Mouse (Mus musculus): ENCODE results near the gene Gpr88. TPM values are rescaled to one million over a fixed set of nuclear protein-coding genes. Genes with fewer than 3 reads are reported as not detected.

Gene Gpr88
- polyA plus RNA-seq (2015; fragmentation: Nextera tagmentation; extraction: Ambion mirVana): 2.0 and 2.1 TPM in 2 replicates

DNA sequence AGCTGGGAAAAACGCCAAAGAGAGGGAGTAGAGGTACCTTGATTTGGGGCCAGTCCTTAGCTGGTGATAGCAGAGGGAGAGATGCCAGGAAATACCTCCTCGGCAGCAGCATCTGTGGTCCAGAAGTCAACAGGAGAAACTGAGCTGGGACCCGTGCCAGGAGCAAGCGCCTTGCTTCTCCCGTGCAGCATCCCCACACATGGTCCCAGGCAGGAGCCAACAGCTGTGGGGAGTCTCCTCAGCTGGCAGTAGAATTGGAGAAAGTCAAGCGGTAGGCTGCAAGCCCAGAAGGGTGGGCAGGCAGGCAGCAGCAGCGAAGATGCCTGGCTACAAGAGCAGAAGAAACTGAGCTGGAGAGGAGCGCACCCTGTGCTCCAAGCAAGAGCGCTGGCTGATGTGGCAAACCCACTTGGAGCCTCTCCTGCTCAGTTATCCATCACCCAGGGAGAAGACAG is at the start of gene Gpr88:
Gpr88 (minus strand) TSS at position 427 of the 455 bp plus-strand sequence.
- H3K9ac ChIP-seq: no peak within 1 kb of the TSS
- H3K27me3 ChIP-seq (replicated peaks): peaks cover 24% of the 10 kb centered on the region

DNA sequence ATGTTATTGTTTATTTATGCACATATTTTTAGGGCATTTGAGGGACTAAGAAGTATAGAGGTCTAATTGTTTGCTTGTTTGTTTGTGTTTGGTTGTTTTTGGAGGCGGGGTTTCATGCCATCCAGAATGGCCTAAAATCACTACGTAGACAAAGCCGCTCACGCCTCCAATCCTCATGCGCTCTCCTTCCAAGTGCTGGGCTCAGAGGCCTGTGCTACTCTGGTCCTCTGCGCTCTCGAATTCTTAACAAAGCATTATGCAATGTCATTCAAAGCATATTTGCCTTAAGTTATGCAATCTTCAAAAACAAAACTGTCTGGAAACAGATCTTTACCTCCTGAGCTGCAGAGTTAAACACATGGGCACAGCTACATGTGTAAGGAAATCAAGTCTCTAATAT is 49.3 kb upstream of the Gpr88 start:
- Histone ChIP-seq H3K4me1 (no peaks in the 10 kb centered on the region), H3K4me3 (replicated peaks) (no peak overlapping the region), H3K27me3 (replicated peaks) (no peaks in the 10 kb centered on the region), H3K9ac (no peak overlapping the region), H3K4me2 (no peak overlapping the region), H3K27ac (no peak overlapping the region), H3K36me3 (no peaks in the 10 kb centered on the region), H3K9me3 (no peaks in the 10 kb centered on the region)
- no peak for ATAC-seq (ENCODE audit: insufficient read depth, low FRiP score, low read depth)
- 93% methylated on average over 7 of the region's 7 CpGs for WGBS

More for the DNA sequence above, at the start of gene Gpr88:
- Histone ChIP-seq H3K9me3 (no peaks in the 10 kb centered on the region), H3K4me2 (peak within 1 kb of the TSS; percentile 98), H3K36me3 (no peaks in the 10 kb centered on the region), H3K4me1 (peaks cover 13% of the 10 kb centered on the region), H3K27ac (no peak within 1 kb of the TSS), H3K4me3 (replicated peaks) (peak within 1 kb of the TSS; percentile 50)
- 6% methylated on average over 9 of the region's 9 CpGs for WGBS
- ATAC-seq (ENCODE audit: insufficient read depth, low FRiP score, low read depth): peak; percentile 73

DNA sequence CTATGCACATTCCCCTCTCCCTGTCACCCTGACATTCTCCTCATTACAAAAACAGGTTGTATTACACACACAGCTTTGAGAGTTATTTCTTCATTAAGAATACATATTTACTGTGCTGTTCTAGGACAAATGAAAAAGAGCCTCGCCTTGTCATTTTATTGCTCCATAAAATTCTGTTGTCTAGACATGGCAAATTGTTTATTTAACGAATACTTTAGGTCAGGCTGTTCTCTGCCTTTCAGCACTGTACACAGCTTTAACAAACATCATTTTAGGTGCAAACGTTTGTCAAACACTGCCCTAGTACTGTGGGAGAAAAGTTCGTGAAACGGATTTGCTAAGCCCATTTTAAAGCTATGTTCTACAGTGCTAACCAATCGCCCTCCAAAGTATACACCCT is 48.5 kb upstream of the Gpr88 start:
- no peaks in the 10 kb centered on the region for H3K9me3 ChIP-seq
- H3K36me3 ChIP-seq: no peaks in the 10 kb centered on the region
- no peaks in the 10 kb centered on the region for H3K4me1 ChIP-seq
- no peaks in the 10 kb centered on the region for H3K27me3 ChIP-seq (replicated peaks)
- H3K27ac ChIP-seq: no peak overlapping the region
- 59% methylated on average over 6 of the region's 6 CpGs for WGBS
- H3K9ac ChIP-seq: no peak overlapping the region
- no peak overlapping the region for H3K4me2 ChIP-seq
- H3K4me3 ChIP-seq (replicated peaks): no peak overlapping the region
- no peak for ATAC-seq (ENCODE audit: insufficient read depth, low FRiP score, low read depth)

DNA sequence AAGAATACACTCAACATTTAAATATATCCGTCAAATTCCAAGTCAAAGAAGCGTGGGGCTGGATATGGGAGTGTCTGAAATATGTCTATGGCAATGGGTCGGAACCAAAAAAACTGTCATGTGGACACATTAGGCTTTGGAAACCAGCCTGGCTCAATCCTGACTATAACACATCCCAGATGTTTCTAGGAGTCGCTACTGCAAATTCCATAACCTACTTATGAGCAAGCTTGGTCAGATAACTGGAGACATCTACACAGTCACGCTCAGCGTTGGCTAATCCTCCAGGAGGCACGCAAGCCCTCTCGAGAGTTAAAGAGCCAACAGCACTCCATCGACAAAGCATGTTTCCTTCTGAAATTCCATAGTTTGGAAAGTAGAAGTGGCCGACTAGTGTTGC is 45.4 kb upstream of the Gpr88 start:
- Histone ChIP-seq H3K27me3 (replicated peaks) (no peaks in the 10 kb centered on the region), H3K9me3 (no peaks in the 10 kb centered on the region), H3K4me3 (replicated peaks) (no peak overlapping the region), H3K9ac (no peak overlapping the region), H3K36me3 (peaks cover 5% of the 10 kb centered on the region), H3K4me2 (no peak overlapping the region), H3K27ac (no peak overlapping the region), H3K4me1 (no peaks in the 10 kb centered on the region)
- WGBS: 71% methylated on average over 10 of the region's 10 CpGs
- ATAC-seq (ENCODE audit: insufficient read depth, low FRiP score, low read depth): no peak

DNA sequence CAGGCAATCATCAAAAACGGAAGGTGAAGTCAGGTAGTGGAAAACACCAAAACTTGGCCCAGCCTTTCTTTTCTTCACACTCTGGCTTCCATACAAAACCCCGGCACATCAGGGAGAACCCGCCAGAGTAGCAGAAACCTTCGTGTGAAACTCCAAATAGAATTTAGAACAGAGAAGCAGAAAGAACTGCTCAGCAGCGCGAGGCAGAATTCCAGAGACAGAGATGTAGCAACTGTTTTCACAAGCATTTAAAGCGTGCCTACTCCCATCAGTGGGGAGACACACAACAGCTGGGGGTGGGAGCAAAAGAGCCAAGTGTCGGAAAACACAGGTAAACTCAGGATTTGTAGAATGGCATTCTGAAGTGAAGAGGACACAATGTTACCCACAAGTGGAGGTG is 44.7 kb upstream of the Gpr88 start:
- no peaks in the 10 kb centered on the region for H3K27me3 ChIP-seq (replicated peaks)
- H3K4me1 ChIP-seq: no peaks in the 10 kb centered on the region
- no peaks in the 10 kb centered on the region for H3K9me3 ChIP-seq
- peaks cover 8% of the 10 kb centered on the region for H3K36me3 ChIP-seq
- no peak overlapping the region for H3K9ac ChIP-seq
- 80% methylated on average over 8 of the region's 8 CpGs for WGBS
- H3K4me3 ChIP-seq (replicated peaks): no peak overlapping the region
- ATAC-seq (ENCODE audit: insufficient read depth, low FRiP score, low read depth): no peak
- no peak overlapping the region for H3K27ac ChIP-seq
- no peak overlapping the region for H3K4me2 ChIP-seq

DNA sequence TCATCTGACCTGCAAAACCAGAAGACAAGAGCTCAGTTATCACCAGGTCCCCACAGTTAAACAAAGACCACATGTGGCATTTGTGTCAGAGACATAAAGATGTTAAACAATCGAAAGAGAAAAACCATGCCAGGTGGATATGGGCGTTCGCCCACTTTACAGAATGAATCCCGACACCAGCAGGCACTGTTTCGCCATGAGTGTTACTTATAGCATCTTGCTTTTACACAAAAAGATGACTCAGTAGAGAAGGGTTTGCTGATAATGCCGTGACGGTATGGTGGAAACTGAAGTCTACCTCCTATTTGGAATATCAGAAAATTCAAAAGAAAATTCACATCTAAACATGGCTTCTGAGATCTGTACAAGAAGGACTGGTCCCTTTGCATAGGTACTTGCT is 43.9 kb upstream of the Gpr88 start:
- Histone ChIP-seq H3K4me2 (no peak overlapping the region), H3K27ac (no peak overlapping the region), H3K9me3 (no peaks in the 10 kb centered on the region), H3K36me3 (peaks cover 8% of the 10 kb centered on the region), H3K27me3 (replicated peaks) (no peaks in the 10 kb centered on the region), H3K4me1 (no peaks in the 10 kb centered on the region), H3K9ac (no peak overlapping the region), H3K4me3 (replicated peaks) (no peak overlapping the region)
- 92% methylated on average over 7 of the region's 7 CpGs for WGBS
- ATAC-seq (ENCODE audit: insufficient read depth, low FRiP score, low read depth): no peak

DNA sequence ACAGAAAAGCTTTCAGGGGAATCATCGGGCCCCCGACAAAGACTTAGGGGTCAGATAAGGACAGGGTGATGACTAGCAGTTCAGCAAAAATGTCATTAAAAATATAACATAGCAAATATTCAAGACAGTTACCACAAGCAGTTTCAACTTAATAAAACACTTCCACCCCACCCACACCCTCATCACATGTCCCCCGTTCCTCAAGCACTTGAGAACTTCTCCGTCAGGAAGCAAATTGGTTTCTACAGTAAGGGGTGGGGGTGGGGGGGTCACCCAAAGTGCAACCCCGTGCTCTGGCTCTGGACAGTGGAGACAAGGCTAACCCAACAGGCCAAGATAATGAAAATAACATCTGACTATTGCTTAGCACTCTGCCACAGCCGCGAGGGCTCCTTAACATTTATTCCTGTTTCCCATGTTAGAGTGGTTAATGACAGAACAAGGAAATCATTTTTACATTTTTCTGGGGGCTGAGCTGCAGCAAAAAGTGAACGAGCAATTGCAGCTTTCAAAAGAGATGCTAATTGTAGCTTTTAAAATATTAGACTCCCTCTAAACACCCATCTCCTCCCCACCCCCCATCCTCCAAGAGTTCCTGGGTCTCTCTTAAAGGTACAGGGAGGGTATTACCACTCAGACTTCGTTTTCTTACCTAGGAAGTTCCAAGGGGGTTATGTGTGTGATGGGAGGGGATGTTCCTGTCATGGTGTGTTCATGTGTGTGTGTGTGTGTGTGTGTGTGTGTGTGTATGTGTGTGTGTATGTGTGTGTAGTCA is 36.9 kb upstream of the Gpr88 start:
- no peak overlapping the region for H3K9ac ChIP-seq
- no peaks in the 10 kb centered on the region for H3K9me3 ChIP-seq
- no peaks in the 10 kb centered on the region for H3K27me3 ChIP-seq (replicated peaks)
- H3K4me3 ChIP-seq (replicated peaks): no peak overlapping the region
- H3K4me2 ChIP-seq: no peak overlapping the region
- ATAC-seq (ENCODE audit: insufficient read depth, low FRiP score, low read depth): no peak
- WGBS: 74% methylated on average over 9 of the region's 9 CpGs
- no peaks in the 10 kb centered on the region for H3K4me1 ChIP-seq
- H3K27ac ChIP-seq: no peak overlapping the region
- peaks cover 15% of the 10 kb centered on the region for H3K36me3 ChIP-seq

DNA sequence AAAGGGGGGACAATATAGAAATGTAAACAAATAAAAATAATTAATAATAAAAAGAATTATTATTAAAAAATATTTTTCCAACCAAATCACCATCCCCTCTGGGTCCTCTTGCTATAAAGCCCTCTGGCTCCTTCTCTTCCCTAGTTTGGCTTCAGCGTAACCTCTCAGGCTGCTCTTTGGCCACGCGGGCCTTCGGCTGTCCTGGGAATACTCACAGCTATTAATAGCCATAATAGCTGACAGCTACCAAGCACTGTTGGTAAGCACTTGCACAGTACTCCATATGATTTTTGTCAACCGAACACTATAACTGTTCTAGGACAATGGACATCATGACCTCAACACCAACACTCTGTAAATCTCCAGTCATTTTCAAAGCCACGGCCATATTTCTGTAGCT is 35.5 kb upstream of the Gpr88 start:
- Histone ChIP-seq H3K27me3 (replicated peaks) (no peaks in the 10 kb centered on the region), H3K9me3 (no peaks in the 10 kb centered on the region), H3K4me1 (no peaks in the 10 kb centered on the region), H3K4me2 (no peak overlapping the region), H3K27ac (no peak overlapping the region), H3K36me3 (peaks cover 11% of the 10 kb centered on the region), H3K9ac (no peak overlapping the region), H3K4me3 (replicated peaks) (no peak overlapping the region)
- ATAC-seq (ENCODE audit: insufficient read depth, low FRiP score, low read depth): no peak
- 69% methylated on average over 6 of the region's 6 CpGs for WGBS

DNA sequence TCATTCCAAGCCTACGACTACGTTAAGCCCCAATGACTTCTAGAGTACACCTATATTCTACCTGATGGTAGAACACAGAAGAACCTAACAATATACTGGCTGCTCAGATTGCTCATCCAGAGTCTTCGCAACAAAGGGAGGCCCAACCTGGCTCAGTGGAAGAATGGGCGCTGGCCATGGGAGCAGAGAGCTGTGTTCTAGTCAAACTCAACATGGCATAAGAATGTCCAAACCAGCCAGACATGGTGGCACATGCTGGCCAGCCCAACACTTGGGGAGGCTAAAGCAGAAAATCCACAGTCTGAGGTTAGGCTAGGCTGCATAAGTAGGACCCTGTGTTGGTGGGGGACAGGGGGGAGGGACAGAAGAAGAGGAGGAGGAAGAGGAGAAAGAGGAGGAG is 31.4 kb upstream of the Gpr88 start:
- 97% methylated on average over 4 of the region's 4 CpGs for WGBS
- Histone ChIP-seq H3K9ac (no peak overlapping the region), H3K4me2 (no peak overlapping the region), H3K27me3 (replicated peaks) (no peaks in the 10 kb centered on the region), H3K4me3 (replicated peaks) (no peak overlapping the region), H3K36me3 (no peaks in the 10 kb centered on the region; the same call in 1 of the 2 replicates), H3K9me3 (no peaks in the 10 kb centered on the region), H3K27ac (0 out of 2 replicates have a peak overlapping the region, but pooled peaks have one; percentile 44), H3K4me1 (no peaks in the 10 kb centered on the region)
- no peak for ATAC-seq (ENCODE audit: insufficient read depth, low FRiP score, low read depth)

DNA sequence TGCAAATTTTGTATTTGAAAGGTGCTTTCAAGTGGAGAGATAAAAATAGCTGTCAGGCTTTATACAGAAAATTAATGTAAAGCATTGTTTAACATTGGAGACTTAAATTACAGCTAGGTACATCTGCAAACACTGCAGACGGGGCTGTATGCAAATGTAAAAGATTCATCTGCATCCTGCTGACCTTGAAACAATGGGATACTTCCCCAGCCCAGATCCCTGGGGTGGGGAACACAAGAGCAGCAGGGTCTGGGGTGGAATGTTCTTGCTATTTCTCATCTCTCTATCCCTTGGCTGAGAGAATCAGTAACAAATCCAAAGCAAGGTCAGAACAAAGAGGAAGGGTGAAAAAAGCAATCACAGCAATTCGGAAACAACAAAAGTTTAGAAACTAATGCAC is 30.7 kb upstream of the Gpr88 start:
- H3K9ac ChIP-seq: no peak overlapping the region
- no peak overlapping the region for H3K4me2 ChIP-seq
- no peak overlapping the region for H3K27ac ChIP-seq
- no peak overlapping the region for H3K4me3 ChIP-seq (replicated peaks)
- no peak for ATAC-seq (ENCODE audit: insufficient read depth, low FRiP score, low read depth)
- no peaks in the 10 kb centered on the region for H3K9me3 ChIP-seq
- H3K27me3 ChIP-seq (replicated peaks): no peaks in the 10 kb centered on the region
- H3K4me1 ChIP-seq: no peaks in the 10 kb centered on the region
- WGBS: 58% methylated on average over 2 of the region's 2 CpGs
- H3K36me3 ChIP-seq: no peaks in the 10 kb centered on the region; the same call in 1 of the 2 replicates

DNA sequence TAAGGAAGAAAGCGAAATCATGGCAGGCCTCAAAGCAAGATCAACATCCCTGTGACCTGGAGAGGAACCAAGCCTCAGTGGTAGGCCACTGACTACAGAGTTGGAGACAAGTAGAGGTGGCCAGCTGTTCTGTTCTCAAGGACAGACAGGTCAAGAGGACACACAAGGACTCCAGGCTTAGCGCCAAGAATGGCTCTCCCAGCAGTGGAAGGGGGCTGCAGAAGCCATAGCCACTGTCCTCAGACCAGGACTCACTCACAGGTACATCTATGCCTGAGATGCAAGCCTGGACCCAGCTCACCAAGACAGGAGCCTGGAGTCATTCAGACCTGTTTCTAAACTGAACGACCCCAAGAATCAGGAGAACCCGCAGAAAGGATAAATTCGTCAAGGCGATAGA is 28.4 kb upstream of the Gpr88 start:
- Histone ChIP-seq H3K36me3 (no peaks in the 10 kb centered on the region; the same call in 1 of the 2 replicates), H3K9me3 (no peaks in the 10 kb centered on the region), H3K9ac (no peak overlapping the region), H3K27me3 (replicated peaks) (no peaks in the 10 kb centered on the region), H3K27ac (no peak overlapping the region), H3K4me1 (no peaks in the 10 kb centered on the region), H3K4me3 (replicated peaks) (no peak overlapping the region), H3K4me2 (no peak overlapping the region)
- 92% methylated on average over 6 of the region's 6 CpGs for WGBS
- ATAC-seq (ENCODE audit: insufficient read depth, low FRiP score, low read depth): no peak

DNA sequence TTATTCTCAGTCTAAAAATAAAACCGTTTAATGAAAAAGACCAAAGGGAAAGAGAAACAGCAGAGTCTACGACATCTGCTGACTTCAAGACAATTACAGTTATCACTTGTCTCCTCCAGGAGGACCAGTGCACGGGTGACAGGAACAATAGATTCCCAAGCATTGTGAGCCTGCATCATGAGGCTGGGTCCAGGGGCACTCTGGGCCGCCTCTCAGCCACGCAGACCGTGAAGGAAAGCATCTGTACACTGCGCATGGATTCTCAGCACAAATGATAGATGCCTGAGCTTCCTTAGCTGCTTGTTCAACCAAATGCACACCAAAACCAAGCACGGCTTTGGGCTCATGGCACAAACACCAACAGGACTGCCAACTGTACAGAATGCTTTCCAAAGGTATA is 23.8 kb upstream of the Gpr88 start:
- H3K4me3 ChIP-seq (replicated peaks): no peak overlapping the region
- ATAC-seq (ENCODE audit: insufficient read depth, low FRiP score, low read depth): no peak
- H3K4me1 ChIP-seq: no peaks in the 10 kb centered on the region
- no peak overlapping the region for H3K27ac ChIP-seq
- WGBS: 86% methylated on average over 8 of the region's 8 CpGs
- H3K9me3 ChIP-seq: no peaks in the 10 kb centered on the region
- H3K36me3 ChIP-seq: no peaks in the 10 kb centered on the region; the same call in 1 of the 2 replicates
- H3K9ac ChIP-seq: no peak overlapping the region
- H3K4me2 ChIP-seq: no peak overlapping the region
- no peaks in the 10 kb centered on the region for H3K27me3 ChIP-seq (replicated peaks)

Measured in stomach, embryonic 15.5 days (tissue).